Mouse (Mus musculus): ENCODE measurements around the gene Ccdc155.

- TF ChIP-seq POLR2A (IDR thresholded peaks at IDR 0.05; ENCODE audit: borderline replicate concordance, extremely low read depth, low read depth, low read length) (no peak), CTCF (IDR thresholded peaks at IDR 0.05; ENCODE audit: insufficient read depth, low read length) (no peak)
Measured at GRCm38 (mm10) chr7:45181540-45181939, 23.2 kb downstream of the Ccdc155 start.
